Mouse (Mus musculus) cerebellum, postnatal 25 days (tissue): ENCODE measurements around the gene Slc22a22.
"Not testable (repeated sequence)": the region's sequence is repeated elsewhere in the genome, so short reads cannot be mapped to it uniquely, and the experiment has no call there.

Source experiments
- DNase-seq, 2 experiments: peaks; one replicate each; pipeline ENCODE4 v3.0.0; 2021; ENCODE audit warnings: mixed read lengths in 2 of 2

Slc22a22 gene

GRCm38 (mm10) chr15:57366446-57366845 lies 111.0 kb downstream of the Slc22a22 start:
- no peak for DNase-seq

GRCm38 (mm10) chr15:57355278-57355677 lies 122.1 kb downstream of the Slc22a22 start:
- DNase-seq: no peak

GRCm38 (mm10) chr15:57340499-57340898 lies 136.9 kb downstream of the Slc22a22 start:
- no peak for DNase-seq

- DNase-seq: no peak
Measured at GRCm38 (mm10) chr15:57331326-57331725, 146.1 kb downstream of the Slc22a22 start.

GRCm38 (mm10) chr15:57318001-57318400 lies 159.4 kb downstream of the Slc22a22 start:
- no peak for DNase-seq

- DNase-seq: no peak
Measured at GRCm38 (mm10) chr15:57316486-57316885, 160.9 kb downstream of the Slc22a22 start.

- DNase-seq: no peak
Measured at GRCm38 (mm10) chr15:57302710-57303109, 174.7 kb downstream of the Slc22a22 start.

- DNase-seq: no peak
Measured at GRCm38 (mm10) chr15:57278505-57278904, 198.9 kb downstream of the Slc22a22 start.

- DNase-seq: no peak
Measured at GRCm38 (mm10) chr15:57276411-57276810, 201.0 kb downstream of the Slc22a22 start.

GRCm38 (mm10) chr15:57240061-57240460 lies 237.4 kb downstream of the Slc22a22 start:
- not testable (repeated sequence) for DNase-seq

GRCm38 (mm10) chr15:57230439-57230838 lies 247.0 kb downstream of the Slc22a22 start:
- DNase-seq: no peak

- no peak for DNase-seq
Measured at GRCm38 (mm10) chr15:57205315-57205714, 272.1 kb downstream of the Slc22a22 start.

- no peak for DNase-seq
Measured at GRCm38 (mm10) chr15:57204444-57204930, 272.9 kb downstream of the Slc22a22 start.
